Mouse (Mus musculus) liver, embryonic 11.5 days (tissue): ENCODE measurements around the gene Prune2. TPM values are rescaled to one million over a fixed set of nuclear protein-coding genes. Genes with fewer than 3 reads are reported as not detected.
A peak's percentile ranks its signal among the peaks of the same experiment; 100 is the strongest.

Experiments
- ATAC-seq: fragments of 200-750 bp; cut with Nextera tagmentation; replicated peaks from 2 replicates; pipeline ENCODE4 v1.8.0; 2017; ENCODE audit warnings: moderate number of reproducible peaks, mild to moderate bottlenecking, moderate TSS enrichment, moderate library complexity; ENCODE audit not compliant: low FRiP score
- DNase-seq: peaks from one replicate; pipeline ENCODE4 v3.0.0-alpha.2; 2017; ENCODE audit warnings: low spot score
- H3K27ac ChIP-seq: fragments of 300-500 bp; sonication (generic); 2 replicates; pipeline ENCODE4 v1.5.1; 2014; ENCODE audit warnings: mild to moderate bottlenecking, low read depth, low read length, control low read depth
- H3K27me3 ChIP-seq: fragments of 300-500 bp; sonication (generic); replicated peaks from 2 replicates; pipeline ENCODE4 v1.6.1; 2014; ENCODE audit warnings: low read length, mixed read lengths; ENCODE audit not compliant: control insufficient read depth, insufficient read depth
- H3K36me3 ChIP-seq: fragments of 300-500 bp; sonication (generic); 2 replicates; pipeline ENCODE4 v1.6.1; 2014; ENCODE audit warnings: mild to moderate bottlenecking, low read length, moderate library complexity, mixed read lengths; ENCODE audit not compliant: control insufficient read depth, insufficient read depth
- H3K4me1 ChIP-seq: fragments of 300-500 bp; sonication (generic); replicated peaks from 2 replicates; pipeline ENCODE4 v1.6.1; 2014; ENCODE audit warnings: low read length, mixed read lengths; ENCODE audit not compliant: control insufficient read depth, insufficient read depth
- H3K4me2 ChIP-seq: fragments of 300-500 bp; sonication (generic); 2 replicates; pipeline ENCODE4 v1.6.1; 2014; ENCODE audit warnings: mild to moderate bottlenecking, control low read depth, moderate library complexity
- H3K4me3 ChIP-seq: fragments of 300-500 bp; sonication (generic); 2 replicates; pipeline ENCODE4 v1.5.1; 2014; ENCODE audit warnings: low read depth, low read length, control low read depth
- H3K9ac ChIP-seq: fragments of 300-500 bp; sonication (generic); 2 replicates; pipeline ENCODE4 v1.6.1; 2014; ENCODE audit warnings: low read depth, low read length, control low read depth
- H3K9me3 ChIP-seq: fragments of 300-500 bp; sonication (generic); 2 replicates; pipeline ENCODE4 v1.6.1; 2016; ENCODE audit warnings: low read length, inconsistent platforms, mixed read lengths; ENCODE audit not compliant: control insufficient read depth
- WGBS: fragments of 180-500 bp; shearing (Covaris S2); extraction: QIAGEN DNeasy Blood & Tissue Kit; methylation state at CpG from one replicate; pipeline ENCODE4 v1.1.7; 2014; 5-methylcytosine and 5-hydroxymethylcytosine counted together
- polyA plus RNA-seq: library from polyadenylated mRNA; unstranded; fragments of >200 nt; fragmentation: Nextera tagmentation; extraction: Ambion mirVana; gene quantifications from 2 replicates; pipeline ENCODE4 v1.2.1, GENCODE M21; 2014

Gene Prune2
- polyA plus RNA-seq, 1 experiment from 2014 or later: 1.4 TPM

DNA sequence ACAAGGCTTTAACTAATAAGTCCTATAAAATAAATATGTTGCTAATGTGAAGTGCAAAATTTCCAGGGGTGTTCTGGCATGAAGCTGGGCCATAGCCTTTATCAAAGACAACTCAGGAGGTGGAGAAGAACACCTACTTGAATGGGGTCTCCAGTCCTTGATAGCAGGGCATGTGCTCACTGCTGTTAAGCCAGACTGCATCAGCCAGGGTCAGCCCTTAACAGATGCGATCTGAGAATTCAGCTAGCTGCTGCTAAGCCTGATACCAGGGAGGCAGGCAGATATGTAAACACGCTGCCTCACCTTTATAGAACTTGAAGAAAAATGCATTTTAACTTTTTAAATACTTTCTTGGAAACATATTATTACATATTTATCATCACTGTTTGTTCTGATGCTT, 57.2 kb downstream of the Prune2 start:
- 20% methylated on average over 2 of the region's 2 CpGs for WGBS
- Histone ChIP-seq H3K4me1 (peaks cover 24% of the 10 kb centered on the region), H3K9ac (no peak overlapping the region), H3K36me3 (no peaks in the 10 kb centered on the region), H3K4me3 (no peak overlapping the region), H3K4me2 (no peak overlapping the region), H3K9me3 (no peaks in the 10 kb centered on the region), H3K27me3 (no peaks in the 10 kb centered on the region), H3K27ac (no peak overlapping the region)
- DNase-seq (no peak), ATAC-seq (peak; percentile 86)

DNA sequence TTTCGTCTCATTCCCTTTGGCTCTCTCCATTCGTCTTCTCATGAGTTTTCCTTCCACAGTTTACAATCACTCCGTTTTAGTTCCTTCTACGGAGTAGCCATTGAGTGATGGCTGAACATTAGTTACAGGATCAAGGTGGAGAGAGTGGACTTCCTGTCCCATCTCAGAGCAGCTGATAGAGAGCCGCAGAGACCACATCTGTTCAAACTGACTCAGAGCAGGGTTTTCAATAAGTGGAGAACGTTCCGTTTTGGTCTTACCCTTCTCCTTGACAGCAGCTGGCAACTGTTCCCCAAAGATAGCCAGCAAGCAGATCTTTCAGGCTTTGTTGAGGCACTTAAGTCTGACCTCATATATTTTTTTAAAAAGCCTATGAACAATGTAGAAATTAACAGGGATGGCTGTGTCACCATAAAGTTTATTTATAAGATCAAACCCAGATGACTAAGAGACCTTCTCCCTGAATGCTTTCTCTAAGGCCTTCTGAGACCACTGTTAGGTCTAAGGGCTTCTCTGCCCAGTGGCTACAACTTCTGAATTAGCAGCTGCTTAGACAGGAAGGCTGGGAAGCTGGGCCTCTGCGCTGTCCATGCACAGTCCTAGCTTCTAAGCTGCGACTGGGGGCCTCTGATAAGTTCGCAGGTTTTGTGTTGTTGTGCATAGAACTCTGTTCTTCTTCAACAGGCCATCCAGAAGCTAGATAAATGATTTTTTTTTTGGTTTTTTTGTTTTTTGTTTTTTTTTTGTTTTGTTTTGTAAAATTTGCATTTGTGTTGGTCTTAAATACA, 58.6 kb downstream of the Prune2 start:
- Histone ChIP-seq H3K4me2 (peak overlapping the region; percentile 13), H3K27ac (peak overlapping the region; percentile 51), H3K9ac (peak overlapping the region; percentile 38; the same call in 1 of the 2 replicates), H3K4me1 (peaks cover 24% of the 10 kb centered on the region), H3K9me3 (no peaks in the 10 kb centered on the region), H3K27me3 (no peaks in the 10 kb centered on the region), H3K4me3 (no peak overlapping the region), H3K36me3 (no peaks in the 10 kb centered on the region)
- ATAC-seq: peak; percentile 81
- WGBS: 30% methylated on average over 10 of the region's 10 CpGs
- DNase-seq: no peak

DNA sequence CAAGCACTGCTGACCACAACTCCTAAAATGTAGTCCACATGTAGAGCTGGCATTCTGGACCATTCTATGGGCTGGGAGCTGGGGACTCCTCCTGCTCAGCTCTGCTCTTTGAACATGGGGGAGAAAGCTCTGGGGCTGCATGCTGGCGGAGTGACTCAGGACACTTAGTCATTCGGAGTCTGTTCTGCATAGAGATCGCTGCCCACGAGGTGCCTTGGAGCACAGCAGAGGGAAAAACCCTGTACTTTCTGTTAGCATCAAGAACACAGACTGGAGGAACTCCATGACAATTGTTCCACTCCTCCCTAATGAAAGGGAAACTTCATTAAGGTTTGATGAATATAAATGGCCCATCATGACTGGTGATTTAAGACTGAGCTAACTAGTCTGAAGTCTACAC, 68.8 kb downstream of the Prune2 start:
- no peaks in the 10 kb centered on the region for H3K27me3 ChIP-seq
- H3K4me2 ChIP-seq: no peak overlapping the region
- peaks cover 5% of the 10 kb centered on the region; the same call in 1 of the 2 replicates for H3K4me1 ChIP-seq
- H3K36me3 ChIP-seq: no peaks in the 10 kb centered on the region
- H3K9ac ChIP-seq: no peak overlapping the region
- H3K4me3 ChIP-seq: no peak overlapping the region
- WGBS: 67% methylated on average over 4 of the region's 4 CpGs
- ATAC-seq (no peak), DNase-seq (no peak)
- no peaks in the 10 kb centered on the region for H3K9me3 ChIP-seq
- no peak overlapping the region for H3K27ac ChIP-seq

DNA sequence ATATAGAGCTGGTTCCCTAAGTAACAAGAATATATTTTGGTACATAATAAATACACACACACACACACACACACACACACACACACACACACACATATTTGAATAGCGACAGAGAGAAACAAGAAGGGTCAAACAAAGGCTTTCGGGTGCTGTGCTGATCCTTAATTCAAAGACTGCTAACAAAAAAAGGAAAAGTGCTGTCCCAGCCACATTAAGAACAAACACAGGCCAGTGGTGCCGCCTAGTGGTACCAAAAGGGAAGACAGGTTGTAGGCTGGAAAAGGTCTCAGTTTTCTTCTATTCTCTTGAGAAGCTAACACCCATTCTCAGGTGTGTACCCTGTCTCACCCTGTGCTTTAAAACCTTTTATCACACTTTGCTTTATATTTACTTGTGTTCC, 74.4 kb downstream of the Prune2 start:
- ATAC-seq: no peak

DNA sequence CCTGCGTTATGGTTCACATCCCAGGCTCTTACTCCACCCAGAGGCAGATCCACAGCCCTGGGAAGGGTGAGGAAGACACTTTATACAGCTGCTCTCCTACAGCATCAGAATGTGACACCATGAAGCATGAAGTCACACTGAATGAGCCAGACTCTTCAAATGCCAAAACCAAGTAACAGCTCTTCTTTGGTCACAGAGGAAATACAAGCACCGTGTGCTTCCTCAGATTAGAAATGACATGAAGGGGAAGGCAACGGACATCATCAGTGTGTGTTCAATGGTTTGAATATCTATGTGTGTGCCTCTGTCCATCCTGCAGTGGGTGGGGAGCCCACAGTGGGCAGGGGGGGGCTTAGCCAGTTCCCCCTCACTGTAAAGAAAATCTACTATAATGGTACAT, 76.4 kb downstream of the Prune2 start:
- H3K27ac ChIP-seq: no peak overlapping the region
- WGBS: 44% methylated on average over 3 of the region's 3 CpGs
- H3K9ac ChIP-seq: no peak overlapping the region
- ATAC-seq: 0 out of 2 replicates have a peak, but pooled peaks have one; percentile 26
- H3K4me3 ChIP-seq: no peak overlapping the region
- no peaks in the 10 kb centered on the region for H3K9me3 ChIP-seq
- no peaks in the 10 kb centered on the region for H3K27me3 ChIP-seq
- no peaks in the 10 kb centered on the region for H3K36me3 ChIP-seq
- no peak overlapping the region for H3K4me2 ChIP-seq
- H3K4me1 ChIP-seq: peaks cover 2% of the 10 kb centered on the region; the same call in 1 of the 2 replicates
- DNase-seq: no peak

More for the DNA sequence above, 74.4 kb downstream of the Prune2 start:
- Histone ChIP-seq H3K4me1 (peaks cover 5% of the 10 kb centered on the region; the same call in 1 of the 2 replicates), H3K4me3 (no peak overlapping the region), H3K9me3 (no peaks in the 10 kb centered on the region), H3K27ac (no peak overlapping the region), H3K4me2 (no peak overlapping the region), H3K27me3 (no peaks in the 10 kb centered on the region), H3K36me3 (no peaks in the 10 kb centered on the region), H3K9ac (no peak overlapping the region)
- WGBS: 6% methylated on average over 3 of the region's 3 CpGs
- peak; percentile 47 for DNase-seq

DNA sequence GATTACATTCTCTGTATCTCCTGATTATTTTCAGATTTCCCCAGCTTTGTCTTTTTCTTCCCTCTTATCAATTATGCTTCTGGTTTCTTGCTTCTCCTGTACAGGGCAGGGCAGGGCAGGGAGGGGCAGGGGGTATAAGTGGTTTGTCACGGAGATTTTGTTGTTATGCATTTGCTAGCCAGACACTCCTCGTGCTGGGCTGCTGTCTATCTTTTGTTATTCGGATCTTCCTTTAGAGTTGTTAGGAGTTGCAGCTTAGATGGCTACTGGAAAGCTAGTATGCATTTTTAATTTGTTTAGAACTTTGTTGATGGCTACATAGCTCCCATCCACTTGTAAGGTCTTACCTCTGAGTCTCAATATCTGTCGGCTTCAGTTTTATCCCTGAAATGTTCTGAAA, 91.0 kb downstream of the Prune2 start:
- Histone ChIP-seq H3K9me3 (no peaks in the 10 kb centered on the region), H3K27ac (no peak overlapping the region), H3K27me3 (no peaks in the 10 kb centered on the region), H3K9ac (no peak overlapping the region), H3K4me2 (no peak overlapping the region), H3K36me3 (no peaks in the 10 kb centered on the region), H3K4me1 (no peaks in the 10 kb centered on the region), H3K4me3 (no peak overlapping the region)
- no peak for ATAC-seq
- WGBS: 73% methylated on average over 4 of the region's 4 CpGs
- DNase-seq: no peak

DNA sequence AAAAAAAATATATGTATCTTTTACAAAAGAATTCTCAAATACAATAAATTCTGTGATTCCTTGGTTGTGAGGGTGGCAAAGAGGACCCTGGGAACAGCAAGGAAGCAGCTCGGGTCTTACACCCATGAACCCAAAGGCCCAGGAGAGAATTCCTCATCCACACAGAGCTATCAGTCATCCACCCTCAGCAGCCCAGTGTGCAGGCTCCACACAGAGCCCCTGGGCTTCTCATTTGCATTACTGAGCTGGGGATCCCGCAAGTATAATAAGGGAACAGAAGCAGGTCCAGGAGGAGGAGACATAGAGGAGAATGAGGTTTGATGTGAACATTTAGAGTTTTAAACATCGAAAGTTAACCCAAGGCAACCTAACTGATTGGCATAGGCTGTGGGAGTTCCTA, 100.0 kb downstream of the Prune2 start:
- Histone ChIP-seq H3K9me3 (no peaks in the 10 kb centered on the region), H3K4me1 (no peaks in the 10 kb centered on the region), H3K27me3 (no peaks in the 10 kb centered on the region), H3K36me3 (no peaks in the 10 kb centered on the region), H3K9ac (no peak overlapping the region), H3K4me2 (no peak overlapping the region), H3K27ac (no peak overlapping the region), H3K4me3 (no peak overlapping the region)
- DNase-seq: no peak
- no peak for ATAC-seq
- whole genome bisulfite sequencing: 65% methylated on average over 3 of the region's 3 CpGs

DNA sequence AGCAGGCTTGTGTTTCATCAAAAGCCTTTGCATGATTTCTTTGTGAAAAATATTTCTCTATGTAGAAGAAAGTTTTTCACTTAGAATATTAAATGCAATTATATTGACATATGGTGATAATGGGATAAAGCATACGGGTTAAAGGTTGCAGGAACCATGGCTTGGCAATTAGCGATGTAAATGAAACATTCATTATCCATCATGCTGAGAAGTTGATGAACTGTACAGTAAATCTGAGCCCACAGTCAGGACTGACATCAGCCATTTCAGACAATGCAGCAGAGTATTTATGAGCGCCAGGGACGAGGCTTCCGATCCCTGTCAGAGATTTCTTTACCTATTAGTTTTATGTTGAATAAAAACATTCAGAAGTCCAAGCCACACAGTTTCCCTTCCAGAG, 104.2 kb downstream of the Prune2 start:
- no peak for ATAC-seq
- no peaks in the 10 kb centered on the region for H3K27me3 ChIP-seq
- no peaks in the 10 kb centered on the region for H3K9me3 ChIP-seq
- H3K9ac ChIP-seq: no peak overlapping the region
- H3K4me2 ChIP-seq: no peak overlapping the region
- no peaks in the 10 kb centered on the region for H3K4me1 ChIP-seq
- DNase-seq: no peak
- no peak overlapping the region for H3K4me3 ChIP-seq
- 90% methylated on average over 5 of the region's 5 CpGs for WGBS
- H3K27ac ChIP-seq: no peak overlapping the region
- no peaks in the 10 kb centered on the region for H3K36me3 ChIP-seq

DNA sequence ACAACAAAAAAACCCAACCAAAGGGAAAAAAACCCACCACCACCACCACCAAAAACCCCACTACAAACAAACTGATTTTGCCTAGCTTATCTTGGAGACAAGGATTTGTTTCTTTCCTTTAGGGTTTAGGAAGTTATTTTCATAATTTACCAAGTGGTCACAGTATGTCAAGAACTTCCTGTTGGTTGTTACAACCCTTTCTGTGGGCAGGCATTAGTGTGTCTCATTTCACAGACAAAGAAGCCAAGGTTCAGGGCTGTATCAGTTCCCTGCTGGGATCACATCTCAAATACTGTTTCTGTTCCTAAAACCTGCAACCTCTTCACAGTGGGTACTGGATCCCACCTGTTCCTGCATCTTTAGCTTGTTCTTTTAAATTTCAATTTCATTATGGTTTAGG, 108.5 kb downstream of the Prune2 start:
- Histone ChIP-seq H3K9me3 (no peaks in the 10 kb centered on the region), H3K4me1 (no peaks in the 10 kb centered on the region), H3K36me3 (no peaks in the 10 kb centered on the region), H3K4me3 (no peak overlapping the region), H3K9ac (no peak overlapping the region), H3K27me3 (no peaks in the 10 kb centered on the region), H3K4me2 (no peak overlapping the region), H3K27ac (no peak overlapping the region)
- DNase-seq (no peak), ATAC-seq (no peak)
